Mouse (Mus musculus) liver, embryonic 14 days (tissue): ENCODE measurements around the gene Fdxacb1. TPM values are rescaled to one million over a fixed set of nuclear protein-coding genes. Genes with fewer than 3 reads are reported as not detected.

Source experiments
- polyA plus RNA-seq: library from polyadenylated mRNA; depleted of rRNA; stranded (reverse); fragments of >200 nt; gene quantifications from 2 replicates; pipeline ENCODE4 v1.2.3, GENCODE M21; 2012; rRNA removed

Gene Fdxacb1
- 5.0 and 5.7 TPM in 2 replicates for polyA plus RNA-seq

GRCm38 (mm10) chr9:50768107-50769002 is at the start of gene Fdxacb1:
Gene Fdxacb1, plus strand, starts transcription at chr9:50768236.

DNA sequence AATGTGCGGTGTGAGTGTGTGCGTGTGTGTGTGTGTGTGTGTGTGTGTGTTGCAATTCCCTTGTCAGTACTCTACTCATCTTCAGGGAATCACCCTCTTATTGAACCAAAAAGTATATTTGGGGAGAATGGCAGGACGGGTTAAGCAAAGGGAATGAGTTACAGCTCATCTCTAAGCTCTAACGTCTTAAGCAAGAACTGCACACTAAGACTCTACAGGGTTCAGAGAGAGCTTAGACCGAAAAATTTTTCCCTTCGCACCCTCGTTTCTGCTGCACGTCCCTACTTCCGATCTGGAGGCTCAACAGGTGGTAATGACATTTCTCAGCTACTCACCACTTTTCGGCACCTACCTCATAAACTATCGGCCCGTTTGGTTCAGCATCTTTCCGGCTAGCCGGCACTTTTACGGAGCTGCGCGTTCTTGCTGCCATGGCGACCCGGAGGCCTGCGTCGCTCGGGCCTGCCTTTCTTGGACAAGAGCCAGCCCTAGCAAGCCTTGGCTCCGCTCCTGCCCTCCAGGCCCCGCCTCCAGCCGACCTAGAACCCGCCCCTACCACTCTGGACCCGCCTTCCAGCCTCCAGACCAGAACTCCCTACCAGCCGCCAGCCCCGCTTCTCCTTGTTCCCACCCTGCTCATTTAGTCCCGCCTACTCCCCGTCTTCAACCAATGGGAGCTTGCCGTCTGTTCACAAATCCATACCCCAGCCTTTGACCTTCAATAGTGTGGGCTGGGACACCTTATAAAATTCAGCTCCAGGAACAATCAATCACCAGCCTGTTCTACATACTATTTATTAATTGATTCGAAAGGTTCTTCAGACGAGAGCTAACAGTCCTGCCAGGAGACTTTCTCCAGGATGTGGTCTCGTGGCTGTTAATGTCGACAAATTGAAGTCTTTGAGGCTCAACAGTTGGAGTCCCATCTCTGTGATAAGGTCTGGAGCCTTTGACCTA is 28.8 kb upstream of the Fdxacb1 start, which contains the start of gene Dixdc1:
TSS of gene Dixdc1 (minus strand) at position 604 of the 957 bp plus-strand sequence.

GRCm38 (mm10) chr9:50746214-50746677 is 21.8 kb upstream of the Fdxacb1 start, which contains the start of gene 2310030G06Rik:
Gene 2310030G06Rik, minus strand, starts transcription at chr9:50746536.

GRCm38 (mm10) chr9:50751323-50751722 is 16.7 kb upstream of the Fdxacb1 start, which contains the start of gene Cryab:
Gene Cryab, plus strand, starts transcription at chr9:50751325.

DNA sequence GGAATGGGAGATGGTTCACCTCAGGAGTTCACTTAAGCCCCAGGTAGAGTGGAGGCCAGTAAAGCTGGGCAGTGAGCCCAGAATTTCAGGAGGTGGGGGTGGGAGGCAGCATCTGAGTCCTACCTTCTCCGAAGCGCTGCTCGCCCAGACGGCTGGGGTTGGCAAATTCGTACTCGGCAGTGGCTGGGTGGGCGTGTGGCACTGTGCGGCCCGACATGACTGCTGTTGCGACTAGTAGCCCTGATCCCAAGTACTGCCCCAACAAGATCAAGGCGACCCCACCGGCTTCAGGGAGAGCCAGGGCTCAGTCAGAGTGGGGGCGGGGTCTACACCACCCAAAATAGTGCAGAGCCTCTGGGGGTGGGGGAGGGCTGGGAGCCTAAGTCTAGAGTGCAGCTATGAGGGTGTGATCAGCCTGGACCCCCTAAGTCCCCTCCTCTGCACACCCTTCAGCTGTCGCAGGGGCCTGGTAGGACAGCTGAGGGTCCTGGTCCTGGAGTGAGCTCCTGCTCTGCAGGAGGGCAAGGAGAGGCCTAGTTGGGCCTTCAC is 15.9 kb upstream of the Fdxacb1 start, which contains the start of gene Hspb2:
TSS of gene Hspb2 (minus strand) at position 301 of the 549 bp plus-strand sequence.

DNA sequence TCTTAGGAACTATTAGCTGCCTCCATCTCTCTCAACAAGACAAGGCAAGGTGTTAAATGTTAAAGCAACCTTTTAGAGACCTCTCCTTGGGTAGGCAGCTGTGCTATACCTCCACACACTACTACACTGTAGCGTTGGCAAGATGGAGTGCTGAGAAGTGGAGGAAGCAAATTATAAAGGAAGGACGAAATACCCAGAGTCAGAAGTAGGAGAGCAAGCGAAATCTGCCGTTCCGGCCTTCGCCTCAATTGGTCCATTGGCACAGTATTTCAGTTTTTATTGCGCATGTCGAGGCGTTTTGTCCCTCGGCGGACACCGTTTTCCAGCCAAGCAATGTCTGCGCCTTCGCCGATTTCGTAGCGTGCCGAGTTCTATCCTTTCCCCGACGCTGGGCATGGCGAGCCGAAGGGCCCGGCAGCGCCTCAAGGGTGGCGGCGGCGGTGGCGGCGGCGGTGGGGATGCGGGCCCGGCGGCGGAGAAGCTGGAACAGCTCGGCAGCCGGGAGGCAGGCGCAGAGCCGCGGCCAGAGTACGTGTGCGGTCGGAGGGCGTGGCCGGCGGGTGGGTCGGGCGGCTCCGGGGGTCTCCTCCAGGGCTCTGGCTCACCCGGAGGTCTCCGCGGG is 7.1 kb downstream of the Fdxacb1 start, which contains the start of the genes Alg9 and 1110032A03Rik:
TSS of gene Alg9 (plus strand) at position 29 of the 622 bp plus-strand sequence.
TSS of gene 1110032A03Rik (minus strand) at position 530 of the 622 bp plus-strand sequence.

Other genes with a start within 250 kb of the Fdxacb1 start
- gene Pts, start 239.5 kb upstream of the Fdxacb1 start, polyA plus RNA-seq = 23.3 and 25.3 TPM in 2 replicates
- gene Il18, start 213.4 kb upstream of the Fdxacb1 start, polyA plus RNA-seq = 4.8 and 5.8 TPM in 2 replicates
- gene Bco2, start 213.1 kb upstream of the Fdxacb1 start, polyA plus RNA-seq = 0.21 and 0.35 TPM in 2 replicates
- gene Tex12, start 206.9 kb upstream of the Fdxacb1 start, polyA plus RNA-seq = not detected in 2 replicates
- gene Sdhd, start 164.4 kb upstream of the Fdxacb1 start, polyA plus RNA-seq = 159 and 197 TPM in 2 replicates
- gene Timm8b, start 164.3 kb upstream of the Fdxacb1 start, polyA plus RNA-seq = 155 and 158 TPM in 2 replicates
- gene Pih1d2, start 150.9 kb upstream of the Fdxacb1 start, polyA plus RNA-seq = 0.81 and 1.0 TPM in 2 replicates
- gene Nkapd1, start 150.8 kb upstream of the Fdxacb1 start, polyA plus RNA-seq = 5.2 and 5.3 TPM in 2 replicates
- gene Dlat, start 108.5 kb upstream of the Fdxacb1 start, polyA plus RNA-seq = 15.2 and 15.3 TPM in 2 replicates
- gene Dixdc1, start 28.7 kb upstream of the Fdxacb1 start, polyA plus RNA-seq = 0.62 and 0.83 TPM in 2 replicates
- gene 2310030G06Rik, start 21.7 kb upstream of the Fdxacb1 start, polyA plus RNA-seq = 1.9 and 2.2 TPM in 2 replicates
- 1.8 and 3.2 TPM in 2 replicates for gene Cryab, start 16.9 kb upstream of the Fdxacb1 start, polyA plus RNA-seq
- 0.22 and 1.2 TPM in 2 replicates for gene Hspb2, start 15.9 kb upstream of the Fdxacb1 start, polyA plus RNA-seq
- 9.5 and 10.7 TPM in 2 replicates for gene Alg9, start 6.8 kb downstream of the Fdxacb1 start, polyA plus RNA-seq
- 10.6 and 13.0 TPM in 2 replicates for gene 1110032A03Rik, start 7.3 kb downstream of the Fdxacb1 start, polyA plus RNA-seq
- 23.1 and 32.1 TPM in 2 replicates for gene Ppp2r1b, start 77.1 kb downstream of the Fdxacb1 start, polyA plus RNA-seq
- gene Sik2, start 240.8 kb downstream of the Fdxacb1 start, polyA plus RNA-seq = 6.7 and 7.8 TPM in 2 replicates